Mouse (Mus musculus): ENCODE data around the gene P4ha1.
"Not testable (repeated sequence)": the region's sequence is repeated elsewhere in the genome, so short reads cannot be mapped to it uniquely, and the experiment has no call there.

The P4ha1 gene

DNA sequence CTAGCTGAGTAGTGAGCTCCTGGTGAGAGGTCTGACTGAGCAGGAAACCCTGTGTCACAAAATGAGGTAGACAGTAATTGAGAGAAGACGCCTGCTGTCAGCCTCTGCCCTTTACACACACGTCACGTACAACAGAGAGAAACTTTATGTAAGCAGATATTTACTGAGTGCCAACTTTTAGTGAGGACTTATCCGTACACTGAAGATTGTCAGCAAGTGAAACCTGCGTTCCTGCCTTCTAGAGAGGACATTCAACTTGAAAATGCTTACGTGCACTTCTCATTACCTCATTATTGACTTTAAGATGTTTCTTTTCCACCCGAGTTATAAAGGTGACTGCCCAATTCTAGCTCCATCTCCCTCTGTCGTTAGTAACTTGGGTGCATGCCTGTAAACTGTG, 45.6 kb downstream of the P4ha1 start:
- DNase-seq (ENCODE audit: low read depth in 1 of 2, low spot score in 2 of 2) = no peak

DNA sequence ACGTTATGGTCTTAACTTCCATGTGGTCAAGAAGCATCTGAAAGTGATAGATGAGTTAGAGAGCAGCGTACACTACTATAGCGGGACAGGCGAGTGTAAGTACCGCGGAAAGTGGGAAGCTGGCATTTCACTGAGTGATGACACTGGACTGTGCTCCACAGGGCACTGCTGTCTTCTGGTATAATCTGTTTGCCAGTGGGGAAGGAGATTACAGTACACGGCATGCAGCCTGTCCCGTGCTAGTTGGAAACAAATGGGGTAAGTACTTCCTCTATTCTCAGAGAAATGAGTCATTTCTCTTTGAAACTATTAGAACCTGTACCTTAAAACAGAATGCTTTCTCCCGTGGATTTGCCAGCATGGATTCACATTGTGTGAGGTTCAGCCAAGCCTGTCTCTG, 46.3 kb downstream of the P4ha1 start:
- DNase-seq (ENCODE audit: low read depth in 1 of 2, low spot score in 2 of 2) = no peak

DNA sequence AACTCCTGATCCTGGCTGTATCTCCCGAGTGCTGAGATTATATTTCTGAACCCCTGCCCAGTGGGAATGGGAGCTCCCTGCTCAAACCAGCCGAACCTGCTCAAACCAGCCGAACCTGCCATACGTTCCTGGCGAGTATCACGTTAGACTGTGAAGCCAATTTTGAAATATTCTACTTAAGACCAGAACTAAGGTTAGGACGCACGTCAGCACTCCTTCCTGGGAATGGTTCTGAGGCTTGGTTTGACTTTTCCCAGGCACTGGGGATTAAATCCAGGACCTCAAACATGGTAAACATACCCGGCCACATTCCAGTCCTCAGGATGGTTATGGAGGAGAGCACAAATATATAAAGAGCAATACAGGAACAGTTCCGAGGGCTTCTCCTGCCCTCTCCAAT, 54.8 kb downstream of the P4ha1 start:
- no peak for DNase-seq (ENCODE audit: low read depth in 1 of 2, low spot score in 2 of 2)

DNA sequence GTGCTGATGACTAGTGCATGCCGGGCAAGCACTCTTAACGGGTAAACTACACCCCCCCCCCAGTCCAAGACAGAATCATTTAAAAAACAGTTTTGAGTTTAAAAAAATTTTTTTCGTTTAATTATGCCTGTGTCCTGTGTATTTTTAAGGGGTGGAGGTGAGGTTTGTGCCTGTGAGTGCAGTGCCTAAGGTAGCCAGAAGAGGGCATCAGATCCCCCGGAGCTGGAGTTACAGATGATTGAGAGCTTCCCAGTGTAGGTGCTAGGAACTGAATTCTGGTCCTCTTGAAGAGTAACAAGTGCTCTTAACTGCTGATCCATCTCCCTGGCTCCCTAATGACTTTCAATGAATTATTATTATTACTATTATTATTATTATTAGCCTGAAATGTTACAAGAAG, 55.6 kb downstream of the P4ha1 start:
- DNase-seq (ENCODE audit: low read depth in 1 of 2, low spot score in 2 of 2) = no peak

DNA sequence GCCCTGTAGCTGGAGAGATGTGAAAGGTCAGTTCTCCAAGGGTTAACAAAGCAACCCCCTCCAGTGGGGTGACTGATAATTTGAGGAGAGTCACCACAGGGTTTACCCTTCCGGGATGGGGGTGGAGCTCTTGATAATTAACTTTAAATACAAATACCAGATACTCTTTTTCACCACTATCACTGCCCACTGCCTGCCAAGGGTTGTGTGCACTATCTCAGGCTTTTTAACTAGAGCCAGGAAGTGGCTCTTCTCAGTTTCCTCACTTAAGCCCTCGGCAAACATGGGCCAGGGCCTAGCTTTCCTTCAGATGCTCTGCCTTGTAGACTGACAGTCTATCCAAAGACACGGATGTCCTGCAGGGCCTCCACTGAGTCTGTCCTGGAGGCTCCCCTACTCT, 56.8 kb downstream of the P4ha1 start:
- DNase-seq (ENCODE audit: low read depth in 1 of 2, low spot score in 2 of 2) = no peak

DNA sequence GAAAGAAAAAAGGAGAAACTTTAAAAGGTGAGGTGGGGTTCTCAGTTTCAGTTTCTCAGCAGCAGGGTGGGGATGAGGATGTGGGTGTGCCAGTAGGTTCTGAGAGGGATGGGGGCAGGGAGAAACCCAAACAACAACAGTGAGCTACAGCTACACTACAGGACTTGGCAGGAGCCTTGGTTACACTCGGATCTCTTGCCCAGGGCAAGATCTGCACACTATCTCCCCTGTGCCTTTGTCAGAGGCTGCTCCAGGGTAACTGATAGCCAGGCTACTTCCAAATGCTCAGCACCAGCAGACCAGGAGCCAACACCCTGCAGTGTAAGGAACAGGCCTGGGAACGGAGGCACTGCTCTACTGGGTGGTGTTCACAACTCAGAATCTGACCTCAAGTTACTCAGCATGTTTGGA, 57.3 kb downstream of the P4ha1 start:
- no peak for DNase-seq (ENCODE audit: low read depth in 1 of 2, low spot score in 2 of 2)

DNA sequence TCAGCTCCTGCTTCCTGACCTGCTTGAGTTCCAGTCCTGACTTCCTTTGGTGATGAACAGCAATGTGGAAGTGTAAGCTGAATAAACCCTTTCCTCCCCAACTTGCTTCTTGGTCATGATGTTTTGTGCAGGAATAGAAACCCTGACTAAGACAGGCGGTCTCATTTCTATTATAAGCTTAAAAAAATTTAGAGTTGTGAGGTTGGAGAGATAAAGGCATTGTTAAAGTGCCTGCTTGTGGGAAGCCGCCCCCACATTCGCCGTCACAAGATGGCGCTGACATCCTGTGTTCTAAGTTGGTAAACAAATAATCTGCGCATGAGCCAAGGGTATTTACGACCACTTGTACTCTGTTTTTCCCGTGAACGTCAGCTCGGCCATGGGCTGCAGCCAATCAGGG, 58.5 kb downstream of the P4ha1 start:
- DNase-seq (ENCODE audit: low read depth in 1 of 2, low spot score in 2 of 2) = not testable (repeated sequence)

DNA sequence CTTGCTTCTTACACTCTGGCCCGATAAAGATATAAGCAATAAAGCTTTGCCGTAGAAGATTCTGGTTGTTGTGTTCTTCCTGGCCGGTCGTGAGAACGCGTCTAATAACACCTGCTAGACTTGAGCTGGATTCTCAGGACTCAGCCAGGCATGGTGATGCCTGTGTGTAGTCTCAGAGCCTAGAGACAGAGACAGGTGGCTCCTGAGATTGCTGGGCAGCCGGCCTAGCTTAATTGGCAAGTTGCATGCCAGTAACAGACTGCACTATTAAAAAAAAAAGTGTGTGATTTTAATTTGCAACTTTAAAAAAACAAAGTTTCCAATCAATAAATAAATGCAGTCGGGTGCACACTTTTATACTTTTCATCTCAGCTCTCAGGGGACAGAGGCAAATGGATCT, 63.9 kb downstream of the P4ha1 start:
- DNase-seq (ENCODE audit: low read depth in 1 of 2, low spot score in 2 of 2) = no peak

DNA sequence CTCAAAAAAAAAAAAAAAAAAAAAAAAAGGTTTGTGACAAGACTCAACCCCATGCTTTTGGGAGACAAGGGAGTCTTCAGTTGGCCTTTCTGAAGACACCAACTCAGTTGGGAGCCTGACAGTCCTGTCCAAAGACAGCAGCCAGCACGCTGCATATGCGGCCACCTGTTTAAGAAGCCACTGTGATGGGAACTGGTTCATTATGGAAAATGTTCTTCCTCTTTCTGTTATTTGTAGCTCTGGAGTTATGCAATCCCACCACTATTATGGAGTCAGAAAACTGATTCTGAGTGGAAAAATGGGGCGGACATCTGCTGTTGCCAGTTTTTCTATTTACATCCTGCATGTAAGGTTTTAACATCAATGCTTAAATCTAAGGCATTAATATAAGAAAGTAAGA, 66.6 kb downstream of the P4ha1 start:
- no peak for DNase-seq (ENCODE audit: low read depth in 1 of 2, low spot score in 2 of 2)

DNA sequence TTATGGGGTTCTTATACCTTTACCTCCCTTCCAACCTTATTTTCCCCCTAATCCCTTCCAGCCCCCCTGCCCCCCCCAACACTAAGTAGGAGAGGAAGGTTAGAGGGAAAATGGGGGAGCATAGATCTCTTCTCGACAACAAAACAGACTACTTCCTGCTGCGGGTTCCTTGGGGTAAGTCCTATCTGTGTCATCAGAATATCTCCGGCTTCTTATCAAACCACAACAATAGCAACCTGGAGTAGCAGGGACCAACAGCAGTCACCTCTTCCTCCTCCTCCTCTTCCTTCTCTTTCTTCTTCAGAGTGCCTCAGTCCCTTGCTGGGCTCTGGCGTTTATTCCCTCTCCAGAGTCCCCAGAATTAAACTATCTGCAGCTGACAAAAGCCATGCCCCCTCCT, 68.8 kb downstream of the P4ha1 start:
- no peak for DNase-seq (ENCODE audit: low read depth in 1 of 2, low spot score in 2 of 2)

DNA sequence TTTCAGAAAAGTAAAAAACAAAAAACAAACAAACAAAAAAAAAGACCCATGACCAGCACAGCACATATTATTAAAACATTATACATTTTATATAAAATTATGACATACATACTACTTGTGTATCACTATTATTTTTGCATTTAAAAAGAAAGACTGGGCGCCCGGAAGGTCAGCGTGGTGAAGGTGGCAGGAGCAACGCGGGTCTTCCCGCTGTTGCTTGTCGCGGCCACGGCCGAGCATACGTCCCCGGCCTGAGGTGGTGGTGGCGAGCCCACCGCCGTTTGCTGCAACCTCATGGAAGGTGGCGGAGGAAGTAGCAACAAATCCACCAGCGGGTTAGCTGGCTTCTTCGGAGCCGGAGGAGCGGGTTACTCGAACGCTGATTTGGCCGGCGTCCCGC, 72.4 kb downstream of the P4ha1 start, which contains the start of gene Gm10273:
Gene Gm10273, plus strand, starts transcription at position 172 of the 400 bp plus-strand sequence.
- DNase-seq (ENCODE audit: low read depth in 1 of 2, low spot score in 2 of 2) = not testable (repeated sequence)

DNA sequence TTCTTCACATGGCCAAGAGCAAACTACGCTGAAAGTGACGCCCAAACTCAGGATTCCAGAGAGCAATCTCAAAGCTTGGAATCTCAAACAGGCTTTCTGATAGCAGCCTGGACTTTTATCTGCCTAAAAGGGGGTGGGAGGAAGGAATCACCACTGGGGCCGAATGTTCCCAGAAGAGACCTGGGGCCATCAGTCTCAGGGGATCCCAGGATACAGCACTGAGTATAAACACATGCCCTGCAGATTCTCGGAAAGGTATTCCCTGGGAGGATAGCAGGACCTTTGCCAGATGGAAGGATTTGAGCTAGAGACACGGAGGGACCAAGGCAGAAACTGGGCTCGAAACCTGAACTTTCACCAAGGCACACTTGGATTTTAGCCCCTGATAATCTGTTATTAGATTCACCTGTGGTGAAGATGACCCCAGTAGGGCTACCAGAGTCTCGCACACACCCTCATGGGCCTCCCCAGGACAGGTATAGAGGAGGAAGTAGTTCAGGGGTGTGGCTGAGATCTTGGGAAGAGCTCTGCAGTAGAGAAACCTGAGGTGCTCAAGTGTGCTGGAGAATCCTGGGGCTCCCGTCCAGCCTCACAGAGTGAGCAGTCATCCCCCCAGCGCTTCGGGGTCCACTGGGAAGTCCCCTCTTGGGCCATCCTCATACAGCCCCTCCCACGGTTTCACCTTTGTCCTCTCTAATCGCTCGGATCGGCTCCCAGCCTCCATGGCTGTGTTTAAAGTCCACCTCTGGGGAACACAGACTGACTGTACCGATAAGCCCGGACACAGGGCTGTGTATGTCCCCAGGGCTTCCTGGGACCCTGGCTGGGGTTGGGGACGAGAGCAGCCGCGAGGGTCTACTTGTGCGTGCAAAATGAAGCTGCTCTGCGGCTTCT, 80.0 kb downstream of the P4ha1 start, which contains the start of gene Pla2g12b:
Gene Pla2g12b, plus strand, starts transcription at position 762 of the 894 bp plus-strand sequence.
- no peak for DNase-seq (ENCODE audit: low read depth in 1 of 2, low spot score in 2 of 2)

DNA sequence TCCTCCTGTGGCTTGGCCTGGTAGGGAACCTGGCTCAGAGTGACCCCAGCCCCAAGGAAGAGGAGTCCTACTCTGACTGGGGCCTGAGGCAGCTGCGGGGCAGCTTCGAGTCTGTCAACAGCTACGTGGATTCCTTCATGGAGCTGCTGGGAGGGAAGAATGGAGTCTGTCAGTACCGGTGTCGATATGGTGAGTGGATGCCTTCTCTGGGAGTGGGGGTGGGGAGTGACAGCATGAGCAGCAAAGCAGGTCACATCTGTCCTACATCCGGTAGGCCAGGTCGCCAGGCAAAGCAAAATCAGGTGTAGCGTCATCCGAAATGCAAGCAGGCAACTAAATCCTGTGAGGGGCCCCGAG, 80.7 kb downstream of the P4ha1 start:
- no peak for DNase-seq (ENCODE audit: low read depth in 1 of 2, low spot score in 2 of 2)

DNA sequence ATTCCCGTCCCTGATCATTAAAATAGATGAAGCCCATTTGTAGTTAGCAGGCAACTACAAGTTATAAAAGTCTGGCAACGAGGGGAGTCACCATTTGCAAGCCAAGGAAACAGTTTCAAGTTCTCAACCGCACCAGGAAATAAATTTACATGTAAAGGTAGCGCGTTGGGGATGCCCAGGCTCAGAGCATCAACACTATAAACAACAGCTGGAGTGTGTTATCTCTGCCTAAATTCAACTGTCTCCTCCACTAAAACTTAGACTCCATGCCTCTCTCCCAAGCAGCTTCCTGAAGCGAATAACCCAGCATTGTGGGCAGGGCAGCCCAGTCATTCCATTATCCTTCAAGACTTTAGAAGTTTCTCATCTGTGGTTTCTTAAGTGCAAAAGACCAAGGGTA, 85.4 kb downstream of the P4ha1 start:
- no peak for DNase-seq (ENCODE audit: low read depth in 1 of 2, low spot score in 2 of 2)

DNA sequence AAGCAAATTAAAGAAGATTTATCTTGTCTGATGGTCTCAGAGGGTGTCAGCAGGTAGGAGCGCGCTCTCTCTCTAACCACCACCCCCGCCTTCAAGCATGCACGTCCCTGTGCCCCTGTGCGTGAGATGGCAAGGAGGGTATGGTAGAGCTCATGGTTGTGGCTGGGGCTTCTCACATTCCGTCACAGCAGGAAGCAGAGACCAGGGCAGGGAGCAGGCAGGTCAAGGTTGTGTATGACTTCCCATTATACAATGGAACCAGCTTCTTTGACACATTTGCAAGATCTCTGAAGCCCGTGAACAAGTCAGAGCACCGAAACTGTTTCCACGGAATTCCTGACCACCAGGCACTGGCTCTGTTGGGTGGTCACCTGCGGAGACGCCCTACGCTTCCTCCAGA, 87.2 kb downstream of the P4ha1 start:
- DNase-seq (ENCODE audit: low read depth in 1 of 2, low spot score in 2 of 2) = no peak

DNA sequence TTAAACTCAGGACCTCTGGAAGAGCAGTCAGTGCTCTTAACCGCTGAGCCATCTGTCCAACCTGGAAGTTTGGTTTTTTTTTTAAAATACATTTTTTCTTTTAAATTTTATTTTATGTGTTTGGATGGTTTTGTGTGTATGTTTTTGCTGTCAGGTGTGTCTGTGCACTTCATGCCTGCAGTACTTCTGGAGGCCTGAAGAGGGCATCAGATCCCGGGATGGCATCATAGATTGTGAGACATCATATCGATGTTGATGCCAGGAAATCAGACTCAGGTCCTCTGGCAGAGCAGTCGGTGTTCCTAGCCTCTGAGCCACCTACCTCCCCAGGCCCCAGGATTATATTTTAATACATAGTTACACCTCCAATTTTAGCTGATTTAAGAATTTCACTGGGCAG, 90.6 kb downstream of the P4ha1 start:
- DNase-seq (ENCODE audit: low read depth in 1 of 2, low spot score in 2 of 2) = no peak

DNA sequence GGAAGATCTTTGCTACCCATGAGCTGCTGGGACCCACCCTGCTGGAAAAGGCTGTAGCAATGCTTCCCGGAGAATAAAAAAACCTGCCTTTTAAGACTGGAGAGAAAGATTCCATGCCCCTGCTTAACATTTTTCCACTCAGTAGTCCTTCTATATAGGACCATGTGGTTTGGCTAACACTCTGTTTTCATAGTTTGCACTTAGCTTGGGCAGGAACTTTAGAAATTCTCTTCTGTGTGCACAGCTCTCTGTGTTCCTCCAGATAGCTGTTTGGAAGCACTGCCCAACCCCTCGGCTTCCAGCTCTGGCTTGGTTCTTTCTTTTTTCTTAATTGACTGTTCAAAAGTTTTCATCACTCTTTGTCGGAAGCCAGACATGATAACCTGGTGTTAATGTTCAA, 93.5 kb downstream of the P4ha1 start:
- DNase-seq (ENCODE audit: low read depth in 1 of 2, low spot score in 2 of 2) = no peak

DNA sequence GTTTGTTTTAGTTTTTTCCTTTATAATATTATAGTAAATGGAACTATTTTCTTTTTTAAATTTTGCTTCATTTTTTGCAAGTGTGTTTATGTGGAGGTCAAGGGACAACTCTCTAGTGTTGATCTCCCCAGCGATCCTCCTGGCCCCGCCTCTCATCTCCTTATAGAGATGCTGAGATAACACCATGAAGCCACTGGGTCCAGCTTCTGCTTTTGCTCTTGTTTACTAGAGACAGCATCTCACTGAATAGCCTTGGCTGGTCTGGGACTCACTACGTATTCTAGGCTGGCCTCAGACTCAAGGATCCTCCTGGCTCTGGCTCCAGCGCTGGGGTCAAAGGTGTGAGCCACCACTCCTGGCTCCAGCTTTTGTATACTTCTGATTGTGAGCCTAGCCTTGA, 96.4 kb downstream of the P4ha1 start:
- DNase-seq (ENCODE audit: low read depth in 1 of 2, low spot score in 2 of 2) = no peak
